8 mouse cellular contexts compared by ENCODE assay signal in genomic region chr5:138155443-138155976, GRCm38 (mm10). TPM values are rescaled to one million over a fixed set of nuclear protein-coding genes. Genes with fewer than 3 reads are reported as not detected.
DNase-seq lines count a peak whose midpoint lies in the region; ATAC-seq lines count a peak whose summit lies in the region.

Gene Zfp113, minus strand, starts transcription at chr5:138155744.

- H3K36me3 ChIP-seq in lung, embryonic 16.5 days (ENCODE audit: control insufficient read depth, insufficient read depth, low read length): peaks cover 6% of the 10 kb centered on the region

- WGBS in lung, embryonic 16.5 days: under 1% methylated on average over 31 of the region's 31 CpGs

- H3K4me3 ChIP-seq in lung, embryonic 16.5 days (ENCODE audit: low read length): peak within 1 kb of the TSS; percentile 91

- peak; percentile 96 for DNase-seq in MN1 (ENCODE audit: low spot score)
- DNase-seq in cerebellum, adult 8-10 months: peak; percentile 87
- peak; percentile 96 for DNase-seq in forelimb bud, embryonic 11.5 days (ENCODE audit: low read depth, low spot score)
- DNase-seq in layer of hippocampus, adult 9-10 months (ENCODE audit: low spot score): peak; percentile 93
- DNase-seq in ovary, postnatal 10 days (ENCODE audit: low spot score): peak; percentile 62
- DNase-seq in thymus, postnatal 10 days (ENCODE audit: low spot score in 2 of 2): peak; percentile 79 to 83

- peaks cover 10% of the 10 kb centered on the region for H3K4me1 ChIP-seq in lung, embryonic 16.5 days (replicated peaks; ENCODE audit: control insufficient read depth, insufficient read depth, low read length)

- H3K27me3 ChIP-seq in lung, embryonic 16.5 days (ENCODE audit: control insufficient read depth, insufficient read depth, low read depth, low read length): no peaks in the 10 kb centered on the region

- H3K9ac ChIP-seq in lung, embryonic 16.5 days (ENCODE audit: low read length): peak within 1 kb of the TSS; percentile 97

- peak within 1 kb of the TSS; percentile 74 for H3K4me2 ChIP-seq in lung, embryonic 16.5 days (ENCODE audit: low read depth, low read length)

- H3K27ac ChIP-seq in lung, embryonic 16.5 days (ENCODE audit: low read length): peak within 1 kb of the TSS; percentile 93

- ATAC-seq in hematopoietic stem cell, adult 5-6 weeks (replicated peaks in 1 of 2; ENCODE audit: insufficient read depth in 1 of 2, low FRiP score in 2 of 2, low TSS enrichment in 1 of 2, low read depth in 1 of 2, poor library complexity in 2 of 2, severe bottlenecking in 2 of 2): peak; percentile 94 to 97
- peak; percentile 97 for ATAC-seq in lung, embryonic 16.5 days (ENCODE audit: low read depth)

- no peaks in the 10 kb centered on the region for H3K9me3 ChIP-seq in lung, embryonic 16.5 days (ENCODE audit: control insufficient read depth, low read length)

RNA-seq across cellular contexts. Expression of gene Zfp113, which starts in this region (rescaled TPM):
- 14.4 and 16.0 TPM in 2 replicates for total RNA-seq in hematopoietic stem cell, adult 5-6 weeks (2017)
- 22.8 and 24.0 TPM in 2 replicates for polyA plus RNA-seq in lung, embryonic 16.5 days (2015; fragmentation: Nextera tagmentation; extraction: Ambion mirVana)

Comparison
In these comparisons a context has a peak if more than half of its experiments do, and no peak if none do; other contexts are left out.
1. Peak in every context shown above with its lines: DNase-seq, ATAC-seq, H3K4me3 ChIP-seq and H3K27ac ChIP-seq.